In the genomic region with DNA sequence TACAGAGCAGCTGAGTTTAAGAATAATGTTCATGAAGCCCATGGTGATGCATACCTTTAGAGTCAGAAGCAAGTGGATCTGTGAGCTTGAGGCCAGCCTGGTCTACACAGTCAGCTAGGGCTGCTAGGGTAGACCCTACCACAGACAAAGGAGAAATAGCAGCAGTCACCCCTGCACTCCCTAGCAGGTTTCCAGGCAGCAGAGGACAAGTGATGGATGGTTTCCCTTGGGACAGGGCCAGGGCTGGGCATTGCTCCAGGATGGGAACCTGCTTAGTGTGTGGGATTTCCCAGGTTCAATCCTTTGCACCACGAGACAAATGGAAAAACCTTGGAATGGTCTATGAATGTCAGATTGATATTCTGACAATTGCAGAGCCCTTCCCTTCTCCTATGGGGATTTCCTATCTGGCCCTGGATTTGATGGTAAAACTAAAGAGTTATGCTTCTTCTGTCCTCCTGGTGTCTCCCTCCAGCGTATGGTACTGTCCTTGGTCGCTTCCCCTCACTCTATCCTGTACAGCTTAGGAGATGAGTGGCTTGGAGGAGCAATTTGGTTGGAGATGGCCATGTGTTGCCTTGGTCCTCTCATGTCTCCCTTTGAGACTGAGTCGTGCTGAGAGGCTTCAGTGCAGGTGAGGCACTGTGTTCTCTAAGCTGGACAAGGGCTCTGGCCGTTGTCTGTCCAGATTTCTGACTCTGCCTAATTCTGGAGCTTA, we compare ENCODE assay signal across 8 mouse cellular contexts. TPM values are rescaled to one million over a fixed set of nuclear protein-coding genes. Genes with fewer than 3 reads are reported as not detected.
A peak's percentile ranks its signal among the peaks of the same experiment; 100 is the strongest.
DNase-seq lines count a peak whose midpoint lies in the region; ATAC-seq and TF ChIP-seq lines count a peak whose summit lies in the region.
"Had no signal": no experiment of that assay in that cellular context is flagged by ENCODE, and none has a peak within 500 bp of the region (broad histone marks: within the 10 kb centered on the region; RNA-seq: fewer than 3 reads in every experiment).

No protein-coding gene starts in this region.

- peak; percentile 35 for TF ChIP-seq CTCF in intestine, postnatal 0 days (IDR thresholded peaks at IDR 0.05; ENCODE audit: low read depth)

- H3K4me2 ChIP-seq in intestine, embryonic 14.5 days (ENCODE audit: low read length) = no peak overlapping the region
- no peak overlapping the region for H3K4me2 ChIP-seq in intestine, embryonic 15.5 days (replicated peaks)
- H3K4me2 ChIP-seq in intestine, postnatal 0 days (replicated peaks; ENCODE audit: low read depth) = no peak overlapping the region

- H3K27ac ChIP-seq in intestine, embryonic 14.5 days (ENCODE audit: low read depth) = no peak overlapping the region
- H3K27ac ChIP-seq in intestine, embryonic 15.5 days = no peak overlapping the region
- H3K27ac ChIP-seq in intestine, postnatal 0 days (ENCODE audit: low read depth, low read length) = no peak overlapping the region

- no peaks in the 10 kb centered on the region for H3K4me1 ChIP-seq in intestine, embryonic 14.5 days (replicated peaks; ENCODE audit: control insufficient read depth, insufficient read depth, low read length)
- no peaks in the 10 kb centered on the region for H3K4me1 ChIP-seq in intestine, embryonic 15.5 days (replicated peaks)
- no peaks in the 10 kb centered on the region for H3K4me1 ChIP-seq in intestine, postnatal 0 days (replicated peaks; ENCODE audit: control insufficient read depth, insufficient read depth, low read length)

- WGBS in intestine, embryonic 14.5 days = 63% methylated on average over 5 of the region's 5 CpGs
- 63% methylated on average over 5 of the region's 5 CpGs for WGBS in intestine, embryonic 15.5 days
- 67% methylated on average over 5 of the region's 5 CpGs for WGBS in intestine, postnatal 0 days

- 0 out of 2 replicates have a peak, but pooled peaks cover 6% of the 10 kb centered on the region for H3K36me3 ChIP-seq in intestine, embryonic 14.5 days (ENCODE audit: control insufficient read depth, insufficient read depth, low read length)
- no peaks in the 10 kb centered on the region for H3K36me3 ChIP-seq in intestine, embryonic 15.5 days
- no peaks in the 10 kb centered on the region for H3K36me3 ChIP-seq in intestine, postnatal 0 days (ENCODE audit: control insufficient read depth, insufficient read depth)

- peak; percentile 58 for DNase-seq in intestine, embryonic 14.5 days (ENCODE audit: low spot score)
- peak; percentile 61 for DNase-seq in adrenal gland, adult 8-10 months
- DNase-seq in lung, postnatal 36 days = peak; percentile 48
- DNase-seq in left cerebral cortex, postnatal 25 days (ENCODE audit: low spot score in 2 of 2) = no peak
- no peak for DNase-seq in gastrocnemius, postnatal 36 days

- intact Hi-C loops in left cerebral cortex, postnatal 25 days (cut with DNase I) = no loop called here
- intact Hi-C loops in gastrocnemius, postnatal 36 days (cut with DNase I) = no loop called here

- H3K4me3 ChIP-seq in intestine, embryonic 14.5 days (ENCODE audit: low read depth, low read length) = no peak overlapping the region
- no peak overlapping the region for H3K4me3 ChIP-seq in intestine, embryonic 15.5 days (replicated peaks)
- no peak overlapping the region for H3K4me3 ChIP-seq in intestine, postnatal 0 days (ENCODE audit: low read depth, low read length)

- no peaks in the 10 kb centered on the region for H3K9me3 ChIP-seq in intestine, embryonic 14.5 days (ENCODE audit: control insufficient read depth, low read length)
- no peaks in the 10 kb centered on the region for H3K9me3 ChIP-seq in intestine, embryonic 15.5 days
- no peaks in the 10 kb centered on the region for H3K9me3 ChIP-seq in intestine, postnatal 0 days (ENCODE audit: control insufficient read depth)

- H3K9ac ChIP-seq in intestine, embryonic 14.5 days (ENCODE audit: low read length) = no peak overlapping the region
- no peak overlapping the region for H3K9ac ChIP-seq in intestine, embryonic 15.5 days
- H3K9ac ChIP-seq in intestine, postnatal 0 days (ENCODE audit: low read depth, low read length) = no peak overlapping the region

- ATAC-seq in intestine, embryonic 14.5 days (replicated peaks; ENCODE audit: low FRiP score, low TSS enrichment, low read depth) = 0 out of 2 replicates have a peak, but pooled peaks have one; percentile 43
- ATAC-seq in intestine, embryonic 15.5 days = no peak
- no peak for ATAC-seq in intestine, postnatal 0 days

- H3K27me3 ChIP-seq in intestine, embryonic 14.5 days (replicated peaks; ENCODE audit: control insufficient read depth, insufficient read depth, low read length) = no peaks in the 10 kb centered on the region
- no peaks in the 10 kb centered on the region for H3K27me3 ChIP-seq in intestine, embryonic 15.5 days (replicated peaks)
- no peaks in the 10 kb centered on the region for H3K27me3 ChIP-seq in intestine, postnatal 0 days (replicated peaks; ENCODE audit: control insufficient read depth, insufficient read depth, low read length)

RNA-seq across cellular contexts. Expression of gene Fancd2os, which starts 13.9 kb away (rescaled TPM):
- polyA plus RNA-seq in intestine, embryonic 14.5 days (2014; fragmentation: Nextera tagmentation; extraction: Ambion mirVana) = 0.20 and 0.22 TPM in 2 replicates
- 0.13 TPM in 1 of 2 replicates, not detected in the other for polyA plus RNA-seq in intestine, embryonic 15.5 days (2015; fragmentation: Nextera tagmentation; extraction: Ambion mirVana)
- total RNA-seq in adrenal gland, adult 8-10 months (2022) = under 1 TPM in 1 of 4 experiments, not detected in 3; 0.35 TPM
- polyA plus RNA-seq in intestine, postnatal 0 days (2015; fragmentation: Nextera tagmentation; extraction: Ambion mirVana) = 0.33 TPM in 1 of 2 replicates, not detected in the other
- total RNA-seq in left cerebral cortex, postnatal 25 days (2021) = under 1 TPM; 0.25 to 0.34 TPM
- total RNA-seq in gastrocnemius, postnatal 36 days (2021) = not detected
- total RNA-seq: hematopoietic stem cell, adult 5-6 weeks had no signal

RNA-seq across cellular contexts. Expression of gene Brk1, which starts 17.9 kb away (rescaled TPM):
- 238 and 245 TPM in 2 replicates for polyA plus RNA-seq in intestine, embryonic 14.5 days (2014; fragmentation: Nextera tagmentation; extraction: Ambion mirVana)
- 198 and 201 TPM in 2 replicates for polyA plus RNA-seq in intestine, embryonic 15.5 days (2015; fragmentation: Nextera tagmentation; extraction: Ambion mirVana)
- 100 to 1,000 TPM; 180 to 239 (median 200) TPM for total RNA-seq in adrenal gland, adult 8-10 months (2022)
- 185 and 187 TPM in 2 replicates for polyA plus RNA-seq in intestine, postnatal 0 days (2015; fragmentation: Nextera tagmentation; extraction: Ambion mirVana)
- total RNA-seq in left cerebral cortex, postnatal 25 days (2021) = 100 to 1,000 TPM; 249 to 254 TPM
- total RNA-seq in gastrocnemius, postnatal 36 days (2021) = 10 to 100 TPM; 36.3 to 37.5 TPM

RNA-seq across cellular contexts. Expression of gene Vhl, which starts 37.1 kb away (rescaled TPM):
- polyA plus RNA-seq in intestine, embryonic 14.5 days (2014; fragmentation: Nextera tagmentation; extraction: Ambion mirVana) = 41.6 and 45.1 TPM in 2 replicates
- polyA plus RNA-seq in intestine, embryonic 15.5 days (2015; fragmentation: Nextera tagmentation; extraction: Ambion mirVana) = 33.3 and 37.5 TPM in 2 replicates
- 10 to 100 TPM; 29.5 to 34.0 (median 32.1) TPM for total RNA-seq in adrenal gland, adult 8-10 months (2022)
- 18.4 and 20.6 TPM in 2 replicates for polyA plus RNA-seq in intestine, postnatal 0 days (2015; fragmentation: Nextera tagmentation; extraction: Ambion mirVana)
- 10 to 100 TPM; 50.4 to 51.4 TPM for total RNA-seq in left cerebral cortex, postnatal 25 days (2021)
- total RNA-seq in gastrocnemius, postnatal 36 days (2021) = 1 to 10 TPM; 3.5 to 4.5 TPM

RNA-seq across cellular contexts. Expression of gene Irak2, which starts 51.6 kb away (rescaled TPM):
- polyA plus RNA-seq in intestine, embryonic 14.5 days (2014; fragmentation: Nextera tagmentation; extraction: Ambion mirVana) = 5.7 and 8.2 TPM in 2 replicates
- 11.0 and 13.9 TPM in 2 replicates for polyA plus RNA-seq in intestine, embryonic 15.5 days (2015; fragmentation: Nextera tagmentation; extraction: Ambion mirVana)
- 10 to 100 TPM; 11.8 to 38.3 (median 22.4) TPM for total RNA-seq in adrenal gland, adult 8-10 months (2022)
- polyA plus RNA-seq in intestine, postnatal 0 days (2015; fragmentation: Nextera tagmentation; extraction: Ambion mirVana) = 21.2 and 26.1 TPM in 2 replicates
- total RNA-seq in left cerebral cortex, postnatal 25 days (2021) = 10 to 100 TPM; 18.5 to 21.1 TPM
- total RNA-seq in gastrocnemius, postnatal 36 days (2021) = 1 to 10 TPM; 3.1 to 3.9 TPM

RNA-seq across cellular contexts. Expression of gene Fancd2, which starts 55.1 kb away (rescaled TPM):
- polyA plus RNA-seq in intestine, embryonic 14.5 days (2014; fragmentation: Nextera tagmentation; extraction: Ambion mirVana) = 13.1 and 13.9 TPM in 2 replicates
- 9.6 and 10.3 TPM in 2 replicates for polyA plus RNA-seq in intestine, embryonic 15.5 days (2015; fragmentation: Nextera tagmentation; extraction: Ambion mirVana)
- 1 to 10 TPM in 2 of 4 experiments, under 1 TPM in 2; 0.35 to 2.0 (median 0.88) TPM for total RNA-seq in adrenal gland, adult 8-10 months (2022)
- polyA plus RNA-seq in intestine, postnatal 0 days (2015; fragmentation: Nextera tagmentation; extraction: Ambion mirVana) = 1.4 and 1.7 TPM in 2 replicates
- 1 to 10 TPM; 1.9 to 2.1 TPM for total RNA-seq in left cerebral cortex, postnatal 25 days (2021)
- under 1 TPM; 0.20 to 0.30 TPM for total RNA-seq in gastrocnemius, postnatal 36 days (2021)

Comparison
In these comparisons a context has a peak if more than half of its experiments do, and no peak if none do; other contexts are left out.
1. DNase-seq: peak in intestine, embryonic 14.5 days (single experiment), adrenal gland, adult 8-10 months (single experiment) and lung, postnatal 36 days (single experiment); none in left cerebral cortex, postnatal 25 days (0 of 2) and gastrocnemius, postnatal 36 days (0 of 2).
2. RNA of gene Brk1, which starts 17.9 kb away (total RNA-seq): 249 to 254 TPM in left cerebral cortex, postnatal 25 days and 180 to 239 TPM in adrenal gland, adult 8-10 months; 36.3 to 37.5 TPM in gastrocnemius, postnatal 36 days; every median in the first group is over 4 times any median in the second.
3. RNA of gene Vhl, which starts 37.1 kb away (total RNA-seq): 50.4 to 51.4 TPM in left cerebral cortex, postnatal 25 days and 29.5 to 34.0 TPM in adrenal gland, adult 8-10 months; 3.5 to 4.5 TPM in gastrocnemius, postnatal 36 days; every median in the first group is over 4 times any median in the second.